Mouse (Mus musculus) ES-Bruce4 (cell line): ENCODE measurements at regions not wholly inside any gene's neighbourhood (a gene's known extent, or its start where the extent isn't known, plus 50 kb on each side); places are given as distances from the start of the nearest gene placed in this dataset.

Experiments used
- CTCF ChIP-seq: IDR thresholded peaks from one replicate; pipeline ENCODE4 v1.8.1; 2011; ENCODE audit warnings: low read depth, low read length
- EP300 ChIP-seq: IDR thresholded peaks from 2 replicates; pipeline ENCODE4 v1.6.1; 2011; ENCODE audit warnings: low read depth, low read length; ENCODE audit not compliant: insufficient read depth
- POLR2A ChIP-seq: IDR thresholded peaks from one replicate; pipeline ENCODE4 v1.8.1; 2011; ENCODE audit warnings: low read length; ENCODE audit not compliant: insufficient read depth

GRCm38 (mm10) chr4:101355431-101356092, 63.5 kb upstream of the Ak4 start:
- TF ChIP-seq CTCF (no peak), POLR2A (no peak), EP300 (no peak)
